Mouse (Mus musculus) embryonic facial prominence, embryonic 15.5 days (tissue): ENCODE measurements around the gene Prpf40b. TPM values are rescaled to one million over a fixed set of nuclear protein-coding genes. Genes with fewer than 3 reads are reported as not detected.

Source experiments
- ATAC-seq: fragments of 200-750 bp; cut with Nextera tagmentation; 2 replicates; pipeline ENCODE4 v1.8.0; 2017; ENCODE audit warnings: low read depth, moderate TSS enrichment; ENCODE audit not compliant: insufficient number of reproducible peaks, low FRiP score, low TSS enrichment
- H3K27ac ChIP-seq: fragments of 300-500 bp; sonication (generic); replicated peaks from 2 replicates; pipeline ENCODE4 v1.5.1; 2015; ENCODE audit warnings: mild to moderate bottlenecking, inconsistent platforms
- H3K27me3 ChIP-seq: fragments of 300-500 bp; sonication (generic); 2 replicates; pipeline ENCODE4 v1.6.1; 2015; ENCODE audit warnings: inconsistent platforms
- H3K36me3 ChIP-seq: fragments of 300-500 bp; sonication (generic); 2 replicates; pipeline ENCODE4 v1.6.1; 2015; ENCODE audit warnings: mild to moderate bottlenecking, inconsistent platforms
- H3K4me1 ChIP-seq: fragments of 300-500 bp; sonication (generic); 2 replicates; pipeline ENCODE4 v1.6.1; 2015; ENCODE audit warnings: inconsistent platforms
- H3K4me2 ChIP-seq: fragments of 300-500 bp; sonication (generic); replicated peaks from 2 replicates; pipeline ENCODE4 v1.6.1; 2015; ENCODE audit warnings: mild to moderate bottlenecking, inconsistent platforms
- H3K4me3 ChIP-seq: fragments of 300-500 bp; sonication (generic); replicated peaks from 2 replicates; pipeline ENCODE4 v1.5.1; 2015; ENCODE audit warnings: mild to moderate bottlenecking, inconsistent platforms
- H3K9ac ChIP-seq: fragments of 300-500 bp; sonication (generic); 2 replicates; pipeline ENCODE4 v1.6.1; 2015; ENCODE audit warnings: inconsistent platforms
- H3K9me3 ChIP-seq: fragments of 300-500 bp; sonication (generic); replicated peaks from 2 replicates; pipeline ENCODE4 v1.6.1; 2016; ENCODE audit warnings: inconsistent platforms
- WGBS: fragments of 180-500 bp; shearing (Covaris S2); methylation state at CpG from one replicate; pipeline ENCODE4 v1.1.7; 2015; 5-methylcytosine and 5-hydroxymethylcytosine counted together
- polyA plus RNA-seq: library from polyadenylated mRNA; unstranded; fragments of >200 nt; fragmentation: Nextera tagmentation; extraction: Ambion mirVana; gene quantifications from 2 replicates; pipeline ENCODE4 v1.2.1, GENCODE M21; 2015

Prpf40b gene
- polyA plus RNA-seq, 1 experiment from 2014 or later: 64.2 TPM

GRCm38 (mm10) chr15:99344961-99345360 lies 50.1 kb downstream of the Prpf40b start:
- peak overlapping the region; percentile 83 for H3K27ac ChIP-seq
- 48% methylated on average over 4 of the region's 4 CpGs for WGBS
- H3K36me3 ChIP-seq: no peaks in the 10 kb centered on the region
- H3K27me3 ChIP-seq: no peaks in the 10 kb centered on the region
- H3K9ac ChIP-seq: no peak overlapping the region
- H3K4me1 ChIP-seq: peaks cover 65% of the 10 kb centered on the region
- no peaks in the 10 kb centered on the region for H3K9me3 ChIP-seq
- no peak overlapping the region for H3K4me2 ChIP-seq
- peak; percentile 53; the same call in 1 of the 2 replicates for ATAC-seq
- H3K4me3 ChIP-seq: no peak overlapping the region

- Histone ChIP-seq H3K36me3 (no peaks in the 10 kb centered on the region), H3K9me3 (no peaks in the 10 kb centered on the region), H3K4me2 (no peak overlapping the region), H3K27me3 (no peaks in the 10 kb centered on the region), H3K4me1 (peaks cover 29% of the 10 kb centered on the region), H3K4me3 (no peak overlapping the region), H3K9ac (no peak overlapping the region), H3K27ac (no peak overlapping the region)
- WGBS: 65% methylated on average over 6 of the region's 6 CpGs
- ATAC-seq: no peak
Measured at GRCm38 (mm10) chr15:99351610-99352009, 56.7 kb downstream of the Prpf40b start.

GRCm38 (mm10) chr15:99352306-99352705 lies 57.4 kb downstream of the Prpf40b start:
- Histone ChIP-seq H3K36me3 (no peaks in the 10 kb centered on the region), H3K27me3 (no peaks in the 10 kb centered on the region), H3K4me1 (peaks cover 32% of the 10 kb centered on the region), H3K4me3 (no peak overlapping the region), H3K27ac (no peak overlapping the region), H3K9me3 (no peaks in the 10 kb centered on the region), H3K4me2 (no peak overlapping the region), H3K9ac (no peak overlapping the region)
- 70% methylated on average over 5 of the region's 5 CpGs for WGBS
- no peak for ATAC-seq

DNA sequence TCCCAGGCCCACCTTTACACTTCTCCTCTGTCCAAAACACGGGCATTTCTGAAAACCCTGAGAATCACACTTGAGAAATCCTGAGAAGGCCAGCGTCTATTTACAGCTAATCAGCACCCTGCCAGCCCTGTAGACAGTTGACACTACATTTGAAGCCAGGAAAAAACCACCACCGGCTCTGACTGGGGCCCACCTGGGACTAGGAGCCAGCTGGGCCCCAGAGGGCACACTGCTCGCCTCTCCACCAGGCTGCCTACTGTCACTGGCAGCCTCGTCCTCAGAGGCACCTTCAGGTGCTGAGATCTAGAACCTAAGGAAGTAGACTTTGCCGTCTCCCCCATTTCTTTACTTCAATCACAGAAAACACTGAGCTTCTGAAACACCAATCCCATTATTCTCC lies 60.8 kb downstream of the Prpf40b start:
- Histone ChIP-seq H3K27ac (no peak overlapping the region), H3K27me3 (no peaks in the 10 kb centered on the region), H3K4me1 (peaks cover 22% of the 10 kb centered on the region), H3K4me2 (no peak overlapping the region), H3K4me3 (no peak overlapping the region), H3K9ac (no peak overlapping the region), H3K36me3 (no peaks in the 10 kb centered on the region), H3K9me3 (no peaks in the 10 kb centered on the region)
- WGBS: 57% methylated on average over 6 of the region's 6 CpGs
- no peak for ATAC-seq

DNA sequence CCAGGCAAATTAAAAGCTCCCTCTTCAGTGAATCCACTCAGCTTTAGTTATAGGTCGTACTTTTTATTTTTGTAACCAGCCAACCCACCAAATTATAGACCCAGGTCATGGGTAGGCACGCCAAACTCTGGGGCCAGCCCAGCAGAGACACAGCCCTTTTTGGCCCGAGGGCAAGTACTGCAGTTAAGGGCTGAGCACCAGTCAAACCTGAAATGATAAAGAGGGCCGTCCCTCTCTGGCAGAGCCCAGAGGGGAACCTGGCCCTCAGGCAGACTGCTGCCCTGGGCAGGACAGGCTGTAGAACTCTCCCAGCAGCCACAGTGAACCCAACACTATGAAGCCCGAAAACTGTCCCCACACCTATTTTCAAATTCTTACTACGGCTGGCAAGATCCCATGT lies 61.6 kb downstream of the Prpf40b start:
- H3K4me2 ChIP-seq: no peak overlapping the region
- no peak overlapping the region for H3K4me3 ChIP-seq
- WGBS: 51% methylated on average over 6 of the region's 6 CpGs
- no peaks in the 10 kb centered on the region for H3K9me3 ChIP-seq
- H3K36me3 ChIP-seq: no peaks in the 10 kb centered on the region
- H3K9ac ChIP-seq: no peak overlapping the region
- no peak overlapping the region; the same call in 1 of the 2 replicates for H3K27ac ChIP-seq
- no peaks in the 10 kb centered on the region for H3K27me3 ChIP-seq
- peaks cover 22% of the 10 kb centered on the region for H3K4me1 ChIP-seq
- peak; percentile 73 for ATAC-seq

- Histone ChIP-seq H3K36me3 (no peaks in the 10 kb centered on the region), H3K9ac (no peak overlapping the region), H3K4me1 (peaks cover 21% of the 10 kb centered on the region), H3K9me3 (no peaks in the 10 kb centered on the region), H3K27me3 (no peaks in the 10 kb centered on the region), H3K4me3 (no peak overlapping the region), H3K4me2 (no peak overlapping the region), H3K27ac (no peak overlapping the region)
- WGBS: 61% methylated on average over 9 of the region's 9 CpGs
- no peak for ATAC-seq
Measured at GRCm38 (mm10) chr15:99358952-99359351, 64.1 kb downstream of the Prpf40b start.

GRCm38 (mm10) chr15:99364022-99364530 lies 69.2 kb downstream of the Prpf40b start:
- ATAC-seq: no peak

GRCm38 (mm10) chr15:99364921-99365320 lies 70.0 kb downstream of the Prpf40b start:
- H3K4me1 ChIP-seq: peaks cover 31% of the 10 kb centered on the region
- no peak overlapping the region for H3K4me3 ChIP-seq
- no peak for ATAC-seq
- no peaks in the 10 kb centered on the region for H3K36me3 ChIP-seq
- no peak overlapping the region for H3K4me2 ChIP-seq
- H3K9me3 ChIP-seq: no peaks in the 10 kb centered on the region
- H3K27me3 ChIP-seq: no peaks in the 10 kb centered on the region
- no peak overlapping the region for H3K27ac ChIP-seq
- 49% methylated on average over 8 of the region's 8 CpGs for WGBS
- no peak overlapping the region for H3K9ac ChIP-seq

More at GRCm38 (mm10) chr15:99364022-99364530, 69.2 kb downstream of the Prpf40b start:
- H3K9me3 ChIP-seq: no peaks in the 10 kb centered on the region
- H3K9ac ChIP-seq: no peak overlapping the region
- H3K27ac ChIP-seq: no peak overlapping the region
- no peak overlapping the region for H3K4me2 ChIP-seq
- no peaks in the 10 kb centered on the region for H3K27me3 ChIP-seq
- WGBS: 64% methylated on average over 7 of the region's 7 CpGs
- H3K4me1 ChIP-seq: peaks cover 26% of the 10 kb centered on the region
- H3K36me3 ChIP-seq: no peaks in the 10 kb centered on the region
- H3K4me3 ChIP-seq: no peak overlapping the region

Other genes starting within 250 kb of the Prpf40b start
- gene Prph, start 239.9 kb upstream of the Prpf40b start, polyA plus RNA-seq: 8.8 and 9.9 TPM in 2 replicates
- 27.1 TPM in 2 replicates for gene Troap, start 220.5 kb upstream of the Prpf40b start, polyA plus RNA-seq
- 0.17 TPM in 1 of 2 replicates, not detected in the other for gene C1ql4, start 207.3 kb upstream of the Prpf40b start, polyA plus RNA-seq
- gene Dnajc22, start 201.9 kb upstream of the Prpf40b start, polyA plus RNA-seq: 0.28 and 0.64 TPM in 2 replicates
- 36.7 and 37.0 TPM in 2 replicates for gene Spats2, start 169.2 kb upstream of the Prpf40b start, polyA plus RNA-seq
- 1.3 and 2.2 TPM in 2 replicates for gene Kcnh3, start 70.2 kb upstream of the Prpf40b start, polyA plus RNA-seq
- 119 and 125 TPM in 2 replicates for gene Mcrs1, start 43.1 kb upstream of the Prpf40b start, polyA plus RNA-seq
- 0.14 and 0.27 TPM in 2 replicates for gene Fam186b, start 801 bp downstream of the Prpf40b start, polyA plus RNA-seq
- 28.3 and 28.9 TPM in 2 replicates for gene Fmnl3, start 75.4 kb downstream of the Prpf40b start, polyA plus RNA-seq
- gene Tmbim6, start 97.8 kb downstream of the Prpf40b start, polyA plus RNA-seq: 338 and 362 TPM in 2 replicates
- 11.7 and 14.9 TPM in 2 replicates for gene Nckap5l, start 162.7 kb downstream of the Prpf40b start, polyA plus RNA-seq
- 13.1 and 13.4 TPM in 2 replicates for gene Bcdin3d, start 179.6 kb downstream of the Prpf40b start, polyA plus RNA-seq
- 3.3 and 7.3 TPM in 2 replicates for gene Faim2, start 233.1 kb downstream of the Prpf40b start, polyA plus RNA-seq